Comparison of ENCODE assay signal across 24 mouse cellular contexts in genomic region chr2:82538958-82539357, GRCm38 (mm10).
"Had no signal": no experiment of that assay in that cellular context is flagged by ENCODE, and none has a peak within 500 bp of the region (broad histone marks: within the 10 kb centered on the region; RNA-seq: fewer than 3 reads in every experiment).

No protein-coding gene starts in this region.

- ATAC-seq: hindbrain, embryonic 16.5 days; intestine, embryonic 16.5 days had no signal

- H3K9ac ChIP-seq: heart, embryonic 13.5 days; heart, embryonic 15.5 days; hindbrain, embryonic 13.5 days; kidney, embryonic 15.5 days; limb, embryonic 13.5 days; limb, embryonic 15.5 days had no signal

- H3K27ac ChIP-seq: heart, adult 2 months; heart, embryonic 13.5 days; heart, embryonic 15.5 days; hindbrain, embryonic 13.5 days; kidney, embryonic 15.5 days; kidney, postnatal 0 days; limb, embryonic 13.5 days; limb, embryonic 15.5 days had no signal

- H3K4me1 ChIP-seq: heart, embryonic 13.5 days; heart, embryonic 15.5 days; hindbrain, embryonic 13.5 days; kidney, embryonic 15.5 days; limb, embryonic 13.5 days; limb, embryonic 15.5 days had no signal

- H3K27me3 ChIP-seq: heart, embryonic 13.5 days; heart, embryonic 15.5 days; hindbrain, embryonic 13.5 days; kidney, embryonic 15.5 days; limb, embryonic 13.5 days; limb, embryonic 15.5 days had no signal

- DNase-seq: gastrocnemius, postnatal 14 days; gastrocnemius, postnatal 36 days; heart, adult 11 months; heart, adult 2 months; heart, postnatal 14 days; heart, postnatal 36 days; kidney, adult 11 months; kidney, adult 2 months; kidney, adult 9 months; kidney, postnatal 14 days; kidney, postnatal 36 days; layer of hippocampus, adult 9-11 months; layer of hippocampus, postnatal 36 days; left cerebral cortex, postnatal 4 days had no signal

- H3K4me3 ChIP-seq: heart, adult 2 months; heart, embryonic 13.5 days; heart, embryonic 15.5 days; hindbrain, embryonic 13.5 days; kidney, embryonic 15.5 days; limb, embryonic 13.5 days; limb, embryonic 15.5 days had no signal

- H3K9me3 ChIP-seq: heart, embryonic 13.5 days; heart, embryonic 15.5 days; hindbrain, embryonic 13.5 days; kidney, embryonic 15.5 days; limb, embryonic 13.5 days; limb, embryonic 15.5 days had no signal

- H3K4me2 ChIP-seq: heart, embryonic 11.5 days; heart, embryonic 13.5 days; heart, embryonic 15.5 days; hindbrain, embryonic 13.5 days; kidney, embryonic 15.5 days; limb, embryonic 13.5 days; limb, embryonic 15.5 days had no signal

- H3K36me3 ChIP-seq: heart, embryonic 13.5 days; heart, embryonic 15.5 days; hindbrain, embryonic 13.5 days; kidney, embryonic 15.5 days; limb, embryonic 13.5 days; limb, embryonic 15.5 days had no signal
